Mouse (Mus musculus) right cerebral cortex, postnatal 36 days (tissue): Measurements from ENCODE around the gene Trafd1.
"Not testable (repeated sequence)": the region's sequence is repeated elsewhere in the genome, so short reads cannot be mapped to it uniquely, and the experiment has no call there.

Experiments used
- DNase-seq, 2 experiments: peaks; one replicate each; pipeline ENCODE4 v3.0.0; 2022; ENCODE audit warnings: low spot score in 2 of 2, mixed read lengths in 1 of 2

Gene Trafd1

GRCm38 (mm10) chr5:121384757-121385460 is 523 bp downstream of the Trafd1 start:
- DNase-seq, result peak in 1 of 2 experiments; percentile 28

GRCm38 (mm10) chr5:121383857-121384756 is 1.3 kb downstream of the Trafd1 start:
- DNase-seq, result no peak

- no peak for DNase-seq
Measured at GRCm38 (mm10) chr5:121380692-121381091, 4.7 kb downstream of the Trafd1 start.

GRCm38 (mm10) chr5:121378678-121379256 is 6.7 kb downstream of the Trafd1 start:
- no peak for DNase-seq

- DNase-seq, result not testable (repeated sequence)
Measured at GRCm38 (mm10) chr5:121376972-121377371, 8.5 kb downstream of the Trafd1 start.

GRCm38 (mm10) chr5:121374790-121375189 is 10.6 kb downstream of the Trafd1 start:
- no peak for DNase-seq

- DNase-seq, result no peak
Measured at GRCm38 (mm10) chr5:121371712-121372111, 13.7 kb downstream of the Trafd1 start.

- no peak for DNase-seq
Measured at GRCm38 (mm10) chr5:121367255-121367654, 18.2 kb downstream of the Trafd1 start.

GRCm38 (mm10) chr5:121366449-121367225 is 18.8 kb downstream of the Trafd1 start:
- no peak for DNase-seq

GRCm38 (mm10) chr5:121363441-121363840 is 22.0 kb downstream of the Trafd1 start:
- no peak for DNase-seq

GRCm38 (mm10) chr5:121361696-121362095 is 23.7 kb downstream of the Trafd1 start:
- no peak for DNase-seq

GRCm38 (mm10) chr5:121359229-121359628 is 26.2 kb downstream of the Trafd1 start:
- no peak for DNase-seq

GRCm38 (mm10) chr5:121343997-121344396 is 41.4 kb downstream of the Trafd1 start:
- DNase-seq, result no peak

GRCm38 (mm10) chr5:121342490-121342889 is 42.9 kb downstream of the Trafd1 start:
- DNase-seq, result no peak

- no peak for DNase-seq
Measured at GRCm38 (mm10) chr5:121340965-121341473, 44.4 kb downstream of the Trafd1 start.

- DNase-seq, result no peak
Measured at GRCm38 (mm10) chr5:121339507-121340230, 45.8 kb downstream of the Trafd1 start.

GRCm38 (mm10) chr5:121336776-121337175 is 48.7 kb downstream of the Trafd1 start:
- no peak for DNase-seq

- no peak for DNase-seq
Measured at GRCm38 (mm10) chr5:121336009-121336408, 49.4 kb downstream of the Trafd1 start.

GRCm38 (mm10) chr5:121335426-121335825 is 50.0 kb downstream of the Trafd1 start:
- DNase-seq, result no peak

- DNase-seq, result no peak
Measured at GRCm38 (mm10) chr5:121334454-121334853, 51.0 kb downstream of the Trafd1 start.

- DNase-seq, result no peak
Measured at GRCm38 (mm10) chr5:121333976-121334375, 51.5 kb downstream of the Trafd1 start.
